Mouse (Mus musculus) bone marrow macrophage, adult 2 months (primary cell): ENCODE results near the gene Cyb561a3. TPM values are rescaled to one million over a fixed set of nuclear protein-coding genes. Genes with fewer than 3 reads are reported as not detected.

Source experiments
- H3K27ac ChIP-seq: 2 replicates; pipeline ENCODE4 v1.5.1; 2012; ENCODE audit warnings: low read depth, low read length; ENCODE audit not compliant: insufficient read depth
- H3K4me1 ChIP-seq: 2 replicates; pipeline ENCODE4 v1.6.1; 2012; ENCODE audit warnings: low read length; ENCODE audit not compliant: control insufficient read depth, insufficient read depth
- H3K4me3 ChIP-seq: 2 replicates; pipeline ENCODE4 v1.5.1; 2012; ENCODE audit warnings: mild to moderate bottlenecking, low read length, moderate library complexity; ENCODE audit not compliant: insufficient read depth
- CTCF ChIP-seq: IDR thresholded peaks from 2 replicates; pipeline ENCODE4 v1.5.1; 2012; ENCODE audit warnings: low read depth, mild to moderate bottlenecking, low read length, moderate library complexity
- POLR2A ChIP-seq: IDR thresholded peaks from 2 replicates; pipeline ENCODE4 v1.6.1; 2012; ENCODE audit warnings: mild to moderate bottlenecking, low read depth, low read length, borderline replicate concordance
- polyA plus RNA-seq: library from polyadenylated mRNA; stranded (reverse); fragments of >200 nt; gene quantifications from 2 replicates; pipeline ENCODE4 v1.2.4, GENCODE M21; 2012; ENCODE audit not compliant: missing spikeins, insufficient read depth, insufficient read length

Gene Cyb561a3
- polyA plus RNA-seq, 1 experiment = 30.1 TPM

DNA sequence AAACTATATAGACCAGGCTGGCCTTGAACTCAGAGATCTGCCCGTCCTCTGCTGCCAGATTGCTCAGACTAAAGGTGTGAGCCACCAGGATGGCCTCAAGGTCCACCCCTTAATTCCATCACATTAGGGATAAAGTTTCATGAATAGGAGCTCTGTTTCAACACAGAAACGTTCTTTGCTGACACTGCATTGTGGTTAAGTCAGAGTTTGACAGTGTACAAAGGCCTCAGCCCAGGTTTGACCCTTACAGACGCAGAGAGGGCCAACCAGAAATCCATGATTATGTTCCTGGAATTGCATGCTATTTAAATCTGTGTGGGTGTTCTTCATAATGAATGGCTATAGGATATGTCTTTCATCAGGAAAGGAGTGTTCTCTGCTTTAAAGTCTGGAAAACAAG, 13.3 kb downstream of the Cyb561a3 start:
- H3K4me1 ChIP-seq = peaks cover 9% of the 10 kb centered on the region
- TF ChIP-seq CTCF (no peak), POLR2A (no peak)
- H3K4me3 ChIP-seq = no peak overlapping the region
- no peak overlapping the region for H3K27ac ChIP-seq

DNA sequence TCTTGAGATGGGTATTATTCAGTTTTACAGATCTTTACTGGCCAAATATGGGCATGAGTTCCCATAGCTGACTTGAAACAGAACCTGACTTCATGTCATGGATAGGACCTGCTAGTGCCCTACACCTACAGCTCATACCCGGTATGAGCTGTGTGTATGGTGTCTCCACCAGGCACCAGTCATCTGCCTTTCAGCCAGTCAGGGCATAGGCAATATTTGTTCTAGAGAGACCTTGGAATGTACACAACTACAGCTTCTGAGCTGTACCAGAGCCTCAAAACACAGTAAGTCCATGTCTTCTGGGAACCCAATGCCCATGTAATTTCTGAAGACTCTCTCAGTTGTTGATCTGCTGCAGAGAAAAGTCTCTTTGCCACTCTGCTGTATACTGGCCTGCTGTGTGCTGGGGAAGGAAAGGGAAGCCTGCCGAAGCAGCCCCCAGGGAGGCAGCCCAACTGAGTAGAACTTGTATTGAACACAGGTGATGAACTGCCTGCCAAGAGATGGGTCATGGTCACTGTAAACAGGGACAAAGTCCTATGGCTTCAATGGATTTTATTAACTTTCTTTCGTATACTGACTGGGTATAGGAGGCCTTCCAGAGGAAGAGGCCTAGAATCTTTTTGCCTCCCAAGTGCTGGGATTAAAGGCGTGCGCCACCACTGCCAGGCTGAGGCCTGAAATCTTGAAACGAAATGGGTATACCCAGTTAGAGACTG, 14.8 kb downstream of the Cyb561a3 start:
- no peak overlapping the region for H3K4me3 ChIP-seq
- TF ChIP-seq CTCF = no peak
- TF ChIP-seq POLR2A = no peak
- H3K4me1 ChIP-seq = peaks cover 9% of the 10 kb centered on the region
- no peak overlapping the region for H3K27ac ChIP-seq

DNA sequence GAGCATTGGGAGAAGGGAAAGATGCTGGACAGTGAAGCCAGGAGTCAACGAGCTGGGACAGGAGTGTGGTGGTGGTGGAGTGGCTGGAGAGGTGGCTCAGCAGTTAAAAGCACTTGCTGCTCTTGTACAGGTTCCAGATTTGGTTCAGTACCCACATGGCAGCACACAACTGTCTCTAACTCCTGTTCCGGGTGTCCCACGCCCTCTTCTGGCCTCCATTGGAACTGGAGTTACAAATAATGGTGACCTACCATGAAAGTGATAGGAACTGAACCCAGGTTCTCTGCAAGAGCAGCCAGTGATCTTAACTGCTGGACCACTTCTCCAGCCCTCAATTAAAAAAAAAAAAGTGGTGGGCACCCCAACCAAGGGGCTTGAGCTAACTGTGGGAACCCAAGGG, 21.2 kb downstream of the Cyb561a3 start:
- Histone ChIP-seq H3K27ac (no peak overlapping the region), H3K4me3 (no peak overlapping the region), H3K4me1 (peaks cover 16% of the 10 kb centered on the region)
- TF ChIP-seq CTCF (peak; percentile 46; the same call in 1 of the 2 replicates), POLR2A (no peak)

DNA sequence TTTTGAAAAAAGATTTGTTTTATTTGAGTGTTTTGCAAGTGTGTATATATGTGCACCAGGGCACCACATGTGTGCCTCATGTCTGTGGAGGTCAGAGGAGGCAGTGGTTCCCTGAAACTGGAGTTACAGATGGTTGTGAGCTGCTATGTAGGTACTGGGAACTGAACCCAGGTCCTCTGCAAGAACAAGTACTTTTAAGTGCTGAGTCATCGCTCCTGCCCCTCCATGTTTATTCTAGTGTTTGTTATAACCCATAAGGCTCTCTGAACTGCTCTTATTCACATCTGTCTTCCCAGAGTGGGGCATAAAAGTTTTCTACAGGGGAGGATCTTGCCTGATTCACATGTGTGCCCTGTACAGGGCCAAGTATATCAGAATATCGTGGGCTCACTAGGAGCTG, 22.7 kb downstream of the Cyb561a3 start:
- TF ChIP-seq CTCF = no peak
- H3K4me1 ChIP-seq = peaks cover 21% of the 10 kb centered on the region

DNA sequence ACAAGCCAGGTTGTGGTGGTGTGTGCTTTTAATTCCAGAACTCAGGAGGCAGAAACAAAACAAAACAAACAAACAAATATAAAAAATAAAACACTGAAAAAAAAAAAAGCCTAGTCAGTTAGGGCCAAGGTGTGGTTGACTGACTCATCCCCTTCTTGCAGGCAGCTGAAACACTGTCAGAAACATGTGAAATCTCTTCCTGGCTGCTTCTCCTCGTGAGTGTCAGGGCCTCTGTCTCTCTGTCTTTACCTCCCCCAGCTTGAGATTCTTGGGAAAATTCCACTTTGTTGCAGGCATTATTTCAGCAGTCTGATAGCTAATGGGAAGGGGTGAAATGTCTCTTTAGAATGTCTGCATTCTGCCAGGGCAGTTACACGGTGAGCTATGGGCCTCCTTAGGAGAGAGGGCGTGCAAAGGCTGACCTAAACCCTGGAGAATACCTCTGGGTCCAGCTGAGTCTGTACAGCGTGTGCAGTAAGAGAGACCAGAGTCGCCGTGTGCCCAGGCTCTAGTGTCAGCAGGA, 25.3 kb downstream of the Cyb561a3 start:
- Histone ChIP-seq H3K4me3 (peak overlapping the region; percentile 33), H3K27ac (peak overlapping the region; percentile 49), H3K4me1 (peaks cover 28% of the 10 kb centered on the region)
- TF ChIP-seq POLR2A = no peak
- no peak for TF ChIP-seq CTCF

More for the DNA sequence above, 22.7 kb downstream of the Cyb561a3 start:
- H3K27ac ChIP-seq = no peak overlapping the region
- no peak overlapping the region for H3K4me3 ChIP-seq

DNA sequence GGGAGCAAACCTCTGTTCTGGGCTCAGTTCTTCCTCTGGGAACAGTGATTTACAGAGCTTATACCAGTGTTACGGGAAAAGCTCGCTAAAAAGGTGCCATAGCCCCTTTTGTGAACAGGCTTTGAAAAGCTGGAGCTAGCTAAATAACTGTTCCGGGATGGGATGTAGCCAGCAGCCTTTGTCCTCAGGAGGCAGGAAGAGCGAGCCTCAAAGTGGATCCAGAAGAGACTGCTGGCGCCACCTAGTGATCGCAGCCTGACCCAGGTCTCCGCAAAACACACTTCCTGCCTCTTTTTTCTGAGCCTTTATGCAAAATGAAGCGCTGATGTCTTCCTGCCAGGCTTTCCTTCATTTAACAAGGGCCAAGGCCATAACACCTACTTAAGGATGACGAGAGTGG, 25.8 kb downstream of the Cyb561a3 start:
- H3K4me3 ChIP-seq = peak overlapping the region; percentile 33
- H3K4me1 ChIP-seq = peaks cover 29% of the 10 kb centered on the region
- TF ChIP-seq POLR2A (no peak), CTCF (peak; percentile 62)
- H3K27ac ChIP-seq = peak overlapping the region; percentile 49

DNA sequence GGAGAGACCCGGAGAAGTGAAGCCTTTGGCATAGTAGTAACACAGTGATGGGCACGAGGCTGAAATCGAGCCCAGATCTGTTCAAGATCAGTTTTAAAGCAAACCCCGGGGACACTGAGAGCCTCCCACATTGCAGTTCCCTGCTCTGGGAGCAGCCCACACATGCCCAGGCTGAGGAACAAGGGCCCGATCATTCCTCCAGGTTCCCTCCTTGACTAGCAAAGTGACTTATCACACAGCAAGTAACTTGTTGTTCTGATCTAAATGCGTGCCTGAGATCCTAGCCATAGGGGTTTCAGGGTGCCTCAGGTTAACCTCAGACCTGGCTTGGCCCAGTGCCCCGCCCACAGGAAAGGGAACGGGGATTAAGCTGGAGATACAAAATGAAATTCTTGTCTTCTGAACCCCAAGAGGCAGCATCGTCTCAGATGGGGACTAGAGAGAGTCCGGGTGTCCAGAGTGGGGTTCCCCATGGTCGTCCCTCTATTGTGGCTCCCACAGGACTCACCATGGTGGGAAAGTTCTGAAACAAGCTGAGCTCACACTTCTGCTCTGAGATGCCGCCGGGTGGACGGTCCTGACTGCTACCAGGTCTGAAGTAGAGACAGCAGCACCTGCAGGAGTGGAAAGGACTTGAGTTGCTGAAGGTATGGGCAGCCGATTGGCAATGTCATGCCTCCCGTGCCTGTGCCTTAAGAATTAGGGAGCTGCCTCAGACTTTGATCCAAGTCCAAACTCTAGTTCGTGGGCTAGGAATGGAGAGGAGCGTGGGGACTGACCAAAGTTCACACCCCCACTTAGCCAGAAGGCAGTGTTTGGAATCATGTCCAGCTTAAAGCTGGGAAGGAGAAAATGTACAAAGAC, 26.9 kb downstream of the Cyb561a3 start:
- no peak overlapping the region for H3K27ac ChIP-seq
- TF ChIP-seq POLR2A (no peak), CTCF (no peak)
- H3K4me1 ChIP-seq = peaks cover 31% of the 10 kb centered on the region
- no peak overlapping the region for H3K4me3 ChIP-seq

DNA sequence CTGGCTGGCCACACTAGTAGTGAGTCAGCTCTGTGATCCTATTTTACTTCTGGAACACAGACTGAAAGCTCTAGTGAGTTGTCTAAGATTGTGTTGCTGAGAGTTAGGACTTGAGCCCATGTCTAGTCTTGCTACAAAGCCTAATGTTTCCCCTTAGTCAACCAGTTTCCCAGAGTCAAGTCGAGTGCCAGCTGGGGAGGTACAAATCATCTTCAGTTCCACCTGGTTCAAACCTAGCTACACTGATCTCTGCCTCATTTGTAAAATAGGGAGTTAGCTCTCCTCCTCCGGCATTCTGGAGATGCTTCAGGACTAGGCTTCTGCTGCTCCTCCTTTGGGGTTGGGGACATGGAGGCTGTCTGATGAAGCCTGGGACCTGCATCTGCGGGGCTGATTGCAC, 27.6 kb downstream of the Cyb561a3 start:
- H3K4me1 ChIP-seq = peaks cover 31% of the 10 kb centered on the region
- no peak for TF ChIP-seq POLR2A
- TF ChIP-seq CTCF = no peak
- peak overlapping the region; percentile 96 for H3K4me3 ChIP-seq
- peak overlapping the region; percentile 67 for H3K27ac ChIP-seq

DNA sequence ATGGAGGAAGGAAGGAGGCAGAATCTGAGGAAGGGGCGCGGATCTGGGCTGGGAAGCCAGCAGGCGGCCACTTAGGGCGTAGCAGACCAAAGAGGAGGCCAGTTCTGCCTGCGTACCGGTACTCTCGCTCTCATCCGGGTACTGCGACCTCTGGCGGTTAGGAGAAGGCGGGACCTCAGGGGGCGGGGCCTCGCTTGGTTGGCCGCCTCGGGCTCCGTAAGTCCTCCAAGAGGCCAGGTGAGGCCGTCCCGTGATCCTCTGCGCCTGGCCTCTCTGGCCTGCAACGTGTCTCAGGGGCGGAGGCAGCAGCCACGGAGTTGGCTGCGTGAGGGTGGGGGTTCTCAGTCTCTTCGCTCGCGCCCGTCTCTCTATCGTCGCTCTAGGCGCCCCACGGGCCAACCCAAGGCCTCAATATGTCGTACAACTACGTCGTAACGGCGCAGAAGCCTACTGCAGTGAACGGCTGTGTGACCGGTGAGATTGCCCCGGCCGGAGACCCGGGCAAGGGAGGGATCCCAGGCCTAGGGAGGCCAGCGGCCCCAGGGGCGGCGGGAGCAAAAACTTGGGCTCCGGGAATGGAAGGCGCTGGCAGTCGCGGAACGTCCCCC, 28.4 kb downstream of the Cyb561a3 start, which contains the start of the genes Ddb1 and Tkfc:
Gene Ddb1 (plus strand): TSS at position 35 of the 608 bp plus-strand sequence.
Gene Tkfc (minus strand): TSS at position 362 of the 608 bp plus-strand sequence.
- peaks cover 31% of the 10 kb centered on the region for H3K4me1 ChIP-seq
- peak within 1 kb of the TSS; percentile 74 for H3K27ac ChIP-seq
- TF ChIP-seq POLR2A (peak; percentile 64; the same call in 1 of the 2 replicates), CTCF (no peak)
- peak within 1 kb of the TSS; percentile 96 for H3K4me3 ChIP-seq
